Mouse (Mus musculus): ENCODE measurements at regions not wholly inside any gene's neighbourhood (a gene's known extent, or its start where the extent isn't known, plus 50 kb on each side); places are given as distances from the start of the nearest gene placed in this dataset.
"Not testable (repeated sequence)": the region's sequence is repeated elsewhere in the genome, so short reads cannot be mapped to it uniquely, and the experiment has no call there.

DNA sequence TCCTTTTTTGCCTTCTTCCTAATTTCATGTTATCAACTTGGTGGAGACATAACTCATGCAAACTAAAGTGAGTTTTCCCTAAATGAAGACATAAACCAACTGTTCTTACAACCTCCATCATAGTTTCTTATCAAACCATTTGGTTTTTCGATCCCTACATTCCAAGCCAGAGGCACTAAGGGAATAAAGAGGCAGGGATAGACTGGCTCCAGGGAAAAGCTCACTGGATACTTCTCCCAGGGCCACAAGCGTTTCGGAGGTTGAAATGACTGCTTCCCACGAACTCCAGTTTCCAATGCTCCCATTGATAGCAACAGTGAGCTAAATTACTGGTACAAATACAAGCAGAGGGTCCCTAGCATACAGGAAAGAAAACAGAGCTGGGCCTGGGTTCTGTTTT is 178.4 kb upstream of the Otx2 start:
- DNase-seq (ENCODE audit: low read depth, low spot score): no peak

DNA sequence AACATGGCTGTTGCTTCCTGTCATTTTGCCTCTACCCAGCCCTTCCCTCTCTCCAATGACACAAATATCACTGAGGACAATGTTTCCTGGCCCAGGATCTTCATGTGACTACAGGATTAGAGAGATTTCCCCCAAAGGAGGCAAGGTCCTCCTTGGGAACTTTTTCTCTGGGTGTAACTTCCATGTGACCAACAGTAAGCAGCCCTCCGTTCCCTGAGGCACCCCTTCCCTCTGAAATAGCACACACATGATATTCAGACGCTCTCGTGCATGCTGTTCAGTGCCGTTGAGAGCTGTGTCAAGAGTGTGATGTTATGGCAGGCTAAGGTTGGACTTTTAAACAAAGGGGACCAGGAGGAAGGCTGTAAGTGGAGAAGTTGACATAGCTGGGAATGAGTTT is 169.2 kb upstream of the Otx2 start:
- no peak for DNase-seq (ENCODE audit: low read depth, low spot score)

DNA sequence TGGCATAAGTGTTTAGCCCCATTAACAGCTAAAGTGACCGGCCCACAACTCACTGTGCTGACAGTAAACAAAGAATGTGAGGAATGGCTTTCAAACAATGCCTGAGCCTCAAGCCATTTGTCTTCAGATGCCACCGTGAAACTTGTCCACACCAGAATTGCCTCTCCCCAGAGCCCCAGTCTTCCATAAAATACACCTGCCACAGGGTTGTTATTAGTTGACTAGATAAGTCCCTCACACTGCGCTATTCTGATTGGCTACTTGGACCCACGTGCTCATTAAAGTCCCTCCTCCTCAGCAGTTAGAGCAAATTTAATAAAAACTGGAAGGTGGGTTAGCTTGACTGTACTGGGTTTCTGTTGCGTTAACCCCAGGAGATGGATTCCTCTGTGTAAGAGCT is 167.7 kb upstream of the Otx2 start:
- no peak for DNase-seq (ENCODE audit: low read depth, low spot score)

DNA sequence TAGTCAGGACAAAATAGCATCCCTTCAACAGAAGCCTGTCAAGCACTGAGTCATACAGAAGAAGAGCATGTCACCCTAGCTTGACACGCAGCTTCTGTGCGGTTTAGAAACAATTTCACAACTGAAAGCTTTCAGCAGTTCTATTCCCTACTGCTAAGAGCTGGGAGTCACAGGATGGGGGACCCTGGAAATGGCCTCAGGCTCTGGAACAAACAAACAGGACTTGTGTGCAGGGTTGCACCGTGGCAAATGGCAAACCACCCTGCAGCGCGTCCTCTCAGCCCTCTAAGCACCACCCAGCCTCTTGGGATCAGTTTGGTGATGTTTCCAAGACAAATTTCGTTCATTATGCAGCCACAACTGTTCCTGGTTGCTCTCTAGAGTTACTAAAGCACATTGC is 163.6 kb upstream of the Otx2 start:
- DNase-seq (ENCODE audit: low read depth, low spot score): no peak

DNA sequence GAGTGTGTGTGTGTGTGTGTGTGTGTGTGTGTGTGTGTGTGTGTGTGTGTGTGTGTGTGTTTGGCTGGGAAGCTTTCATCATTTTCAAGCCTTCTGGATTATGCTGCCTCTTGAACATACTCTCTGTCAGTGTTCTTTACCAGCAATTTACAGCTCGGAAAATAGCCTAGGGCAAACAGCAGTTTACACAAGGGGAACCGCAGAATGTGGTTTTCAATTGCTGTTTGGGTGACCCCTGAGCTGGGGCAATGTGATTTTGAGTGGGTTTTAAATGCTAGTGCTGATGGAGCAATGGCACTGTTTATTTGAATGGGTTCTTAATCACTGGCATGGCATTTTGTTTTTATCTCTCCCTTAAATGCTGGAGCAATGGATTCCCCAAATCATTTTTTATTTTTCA is 162.5 kb upstream of the Otx2 start:
- no peak for DNase-seq (ENCODE audit: low read depth, low spot score)

DNA sequence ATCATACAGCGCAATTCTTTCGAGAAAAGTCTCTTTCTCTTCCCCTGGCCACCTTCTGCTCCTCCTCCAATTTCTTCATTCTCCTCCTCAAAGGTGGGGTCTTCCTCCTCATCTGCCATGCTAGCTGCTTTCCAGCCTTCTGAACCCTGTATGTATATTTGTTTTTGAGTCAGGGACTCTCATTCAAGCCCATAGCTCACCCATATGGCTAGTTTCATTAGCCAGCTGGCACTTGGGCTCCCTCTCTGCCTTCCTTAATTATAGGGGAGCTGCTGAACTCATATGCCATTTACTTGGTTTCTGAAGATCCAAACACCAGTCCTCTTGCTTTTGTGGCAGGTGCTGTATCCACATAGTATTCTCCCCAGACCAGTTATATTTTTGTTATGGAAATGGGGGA is 160.8 kb upstream of the Otx2 start:
- DNase-seq (ENCODE audit: low read depth, low spot score): no peak

DNA sequence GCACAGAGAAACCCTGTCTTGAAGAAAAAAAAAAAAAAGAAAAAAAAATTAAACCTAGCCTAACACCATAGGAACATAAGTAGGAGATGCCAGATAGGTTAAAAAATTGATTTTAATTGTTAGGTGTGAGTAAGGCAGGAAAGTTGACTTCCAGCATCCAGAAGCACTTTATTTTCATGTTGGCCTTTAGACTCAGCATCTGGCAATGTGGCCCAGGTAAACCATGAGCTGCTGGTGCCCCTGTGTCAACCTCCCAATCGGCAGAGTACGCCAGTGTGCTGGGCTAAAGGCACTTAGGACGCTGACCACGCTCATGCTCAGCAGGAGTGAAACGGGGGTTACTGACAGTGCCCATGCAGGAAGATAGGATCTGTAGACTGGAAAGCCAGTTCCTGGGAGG is 152.8 kb upstream of the Otx2 start:
- no peak for DNase-seq (ENCODE audit: low read depth, low spot score)

DNA sequence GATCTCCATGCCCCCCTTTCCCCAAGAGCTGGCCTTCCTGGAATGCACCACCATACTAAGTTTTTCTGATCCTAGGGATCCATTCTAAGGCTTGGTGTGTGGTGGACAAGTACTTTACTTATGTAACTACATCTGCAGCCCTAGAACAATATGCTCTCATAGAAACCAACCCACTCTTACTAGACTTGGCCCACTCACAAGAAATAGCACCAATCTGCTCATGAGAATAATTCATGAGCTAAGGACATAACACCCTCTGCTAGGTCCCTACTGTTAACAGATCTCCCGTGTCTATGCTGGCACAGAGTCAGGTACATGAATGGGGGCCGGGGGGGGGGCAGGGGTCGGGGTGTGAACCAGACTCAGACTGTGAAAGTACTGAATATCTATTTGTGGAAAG is 150.8 kb upstream of the Otx2 start:
- peak; percentile 40 for DNase-seq (ENCODE audit: low read depth, low spot score)

DNA sequence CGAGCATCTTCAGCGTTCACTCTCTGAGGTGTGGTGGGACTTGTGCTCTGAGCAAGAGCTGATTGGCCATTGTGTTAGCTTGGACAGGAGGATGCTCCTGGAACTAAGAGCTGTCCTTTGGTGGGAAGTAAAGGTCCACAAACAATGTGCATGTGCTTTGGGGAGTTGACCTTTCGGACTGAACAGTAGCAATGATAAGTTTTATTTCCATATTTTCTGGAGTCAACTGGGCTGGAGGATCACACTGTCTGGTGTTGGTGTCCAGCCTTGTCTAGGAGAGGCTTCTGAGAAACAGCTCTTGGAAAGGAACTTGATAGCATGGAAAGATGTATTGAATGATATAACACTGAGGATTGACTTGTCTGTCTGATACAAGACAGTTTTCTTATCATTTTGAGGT is 142.3 kb upstream of the Otx2 start:
- DNase-seq (ENCODE audit: low read depth, low spot score): no peak

DNA sequence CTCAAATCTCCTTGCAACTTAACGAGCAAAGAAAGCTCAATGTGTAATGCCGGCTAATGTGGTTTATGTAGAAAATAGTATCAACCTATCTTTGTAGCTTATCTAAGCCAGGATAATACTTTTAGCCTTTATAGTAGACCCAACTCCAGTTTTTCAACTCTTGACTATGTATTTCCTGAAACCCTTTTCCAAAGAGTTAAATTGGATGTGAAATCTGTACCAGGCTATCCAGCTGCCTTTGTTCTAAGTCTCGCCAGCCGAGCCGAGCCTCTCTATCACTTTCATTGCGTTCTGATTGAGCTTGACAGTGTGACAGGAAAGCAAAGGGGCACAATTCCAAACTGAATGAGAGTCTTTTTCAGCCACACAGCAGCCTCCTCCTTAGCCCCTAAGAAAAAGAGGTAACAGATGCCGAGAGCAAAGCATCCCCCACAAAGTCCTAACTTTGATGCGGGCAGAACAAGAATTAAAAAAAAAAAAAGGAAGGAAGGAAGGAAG is 141.7 kb upstream of the Otx2 start:
- no peak for DNase-seq (ENCODE audit: low read depth, low spot score)

DNA sequence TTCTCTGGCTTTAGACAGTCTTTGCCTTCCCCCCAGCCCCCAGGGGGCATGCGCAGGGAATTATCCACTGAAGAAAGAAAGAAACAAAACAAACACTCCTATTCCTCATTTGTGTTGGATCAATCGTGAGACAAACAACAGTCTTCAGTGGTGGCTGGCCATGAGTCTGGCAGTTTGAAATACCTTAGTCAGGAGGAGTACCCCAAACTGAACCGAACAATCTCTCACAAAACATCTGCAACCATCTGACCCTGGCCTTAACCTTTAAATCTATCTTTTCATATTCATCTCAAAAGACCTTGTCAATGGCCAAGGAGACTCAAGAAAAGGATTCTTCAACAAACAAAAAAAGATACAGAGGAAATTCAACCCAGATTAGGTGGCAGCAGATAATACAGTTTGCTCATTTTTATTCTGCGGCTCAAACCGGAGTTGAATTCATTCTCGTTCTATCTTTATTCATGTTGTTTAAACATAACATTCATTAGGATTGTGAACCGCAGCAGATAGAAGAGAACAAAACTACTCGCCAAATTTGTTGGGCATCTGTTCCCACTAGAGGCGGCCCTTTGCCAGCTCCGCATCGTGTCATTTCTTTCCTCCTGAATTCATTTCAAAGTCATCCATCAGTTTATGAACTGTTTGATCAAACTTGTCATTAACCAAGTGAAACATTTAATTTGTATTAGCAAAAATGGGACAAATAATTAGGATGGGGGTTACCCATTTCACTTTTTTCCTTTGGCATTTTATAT is 139.3 kb upstream of the Otx2 start:
- peak; percentile 3 for DNase-seq (ENCODE audit: low read depth, low spot score)

DNA sequence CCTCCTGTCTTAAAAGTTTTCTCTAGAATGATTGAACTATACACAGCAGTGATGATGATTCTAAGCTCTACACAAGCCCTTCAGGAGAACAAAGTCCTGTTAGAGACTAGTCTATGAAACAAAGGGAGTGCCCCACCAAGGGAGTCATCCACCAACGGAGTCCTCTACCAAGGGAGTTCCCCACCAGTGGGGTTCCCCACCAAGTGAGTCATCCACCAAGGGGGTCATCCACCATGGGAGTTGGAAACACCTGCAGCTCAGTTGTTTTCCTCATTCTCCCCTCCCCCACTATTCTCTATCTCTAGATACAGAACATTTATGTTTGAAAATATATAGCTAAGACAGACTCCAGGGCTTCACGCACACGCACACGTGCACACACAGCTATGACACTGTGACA is 130.5 kb upstream of the Otx2 start:
- no peak for DNase-seq (ENCODE audit: low read depth, low spot score)

DNA sequence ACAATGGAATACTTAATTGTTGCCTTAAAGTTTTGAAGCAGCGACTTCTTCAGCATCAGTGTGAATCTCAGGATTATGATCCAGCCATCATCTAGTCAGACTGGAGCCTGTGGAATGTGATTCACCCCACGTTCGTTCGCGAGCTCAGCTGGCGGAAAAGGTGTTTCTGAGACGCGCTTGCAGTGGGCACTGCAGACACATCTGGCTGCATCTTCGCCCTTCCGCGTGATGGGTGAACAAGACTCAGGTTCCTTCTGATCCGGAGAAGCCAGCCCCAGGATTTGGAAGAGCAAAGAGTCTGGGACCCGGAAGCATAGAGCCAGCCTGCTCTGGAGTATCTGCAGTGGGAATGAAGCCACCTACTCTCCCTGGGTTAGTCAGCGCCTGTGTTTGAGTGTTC is 127.7 kb upstream of the Otx2 start:
- DNase-seq (ENCODE audit: low read depth, low spot score): no peak

DNA sequence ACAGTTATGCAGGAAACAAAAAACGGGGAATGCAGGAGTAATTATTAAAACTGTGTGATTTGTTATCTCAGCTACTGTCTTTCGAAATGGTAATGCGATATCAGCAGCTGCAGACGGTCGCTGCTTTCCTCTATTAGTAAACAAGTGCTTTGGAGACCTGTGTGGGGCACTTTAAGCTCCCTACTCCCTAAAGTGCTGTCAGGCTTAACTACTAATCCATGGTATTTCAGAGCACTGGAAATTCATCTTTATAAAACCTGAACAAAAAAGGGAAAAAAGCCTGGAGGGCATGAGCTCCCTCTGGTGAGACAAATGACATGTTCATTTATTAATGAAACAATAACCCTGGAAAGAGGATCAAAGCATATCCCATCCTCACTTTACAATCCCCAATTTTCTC is 127.2 kb upstream of the Otx2 start:
- DNase-seq (ENCODE audit: low read depth, low spot score): no peak

DNA sequence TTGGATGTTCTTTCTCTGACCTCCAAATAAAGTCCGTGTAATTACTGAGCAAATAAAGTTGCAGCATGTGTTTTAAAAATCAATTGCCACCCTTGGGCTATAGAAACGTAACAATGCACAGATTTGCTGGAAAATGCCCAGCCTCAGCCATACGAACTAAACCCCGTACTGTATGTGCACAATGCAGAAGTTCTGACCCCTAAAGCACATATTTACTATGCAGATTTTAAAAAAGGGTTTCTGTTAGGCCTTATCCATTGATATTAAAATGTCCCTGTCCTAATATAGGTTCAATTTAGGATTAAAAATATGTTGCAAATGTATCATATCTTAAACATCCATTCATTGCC is 126.5 kb upstream of the Otx2 start:
- no peak for DNase-seq (ENCODE audit: low read depth, low spot score)

DNA sequence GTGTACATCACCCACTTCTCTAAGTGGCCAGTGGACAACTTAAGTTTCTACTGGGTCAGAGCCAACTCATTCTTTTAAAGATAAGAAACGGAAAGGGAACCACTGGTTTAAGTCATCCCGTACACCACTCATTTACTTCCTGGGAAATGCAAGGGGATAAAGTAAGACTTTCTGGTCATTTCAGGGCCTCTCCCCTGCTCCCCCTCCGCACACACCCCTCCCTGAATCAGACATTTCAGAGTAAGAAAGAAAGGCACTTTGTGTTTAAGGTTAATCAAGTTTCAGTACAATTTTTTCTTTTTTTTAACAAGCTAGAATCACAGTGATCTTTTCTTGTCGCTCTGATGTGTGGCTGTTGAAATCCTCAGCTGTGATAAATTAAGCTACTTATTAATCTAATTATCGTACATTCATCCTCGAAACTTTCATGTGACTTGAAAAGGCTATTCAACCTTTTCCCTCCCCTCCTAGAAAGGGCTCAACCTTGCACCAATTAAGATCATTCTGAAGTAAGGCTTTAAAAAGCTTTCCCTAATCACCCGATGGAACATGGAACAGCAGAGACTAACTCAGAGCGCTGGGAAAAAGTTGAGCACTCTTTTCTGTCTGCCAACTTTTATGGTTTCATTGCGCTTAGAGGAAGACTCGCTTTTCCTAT is 126.0 kb upstream of the Otx2 start:
- no peak for DNase-seq (ENCODE audit: low read depth, low spot score)

DNA sequence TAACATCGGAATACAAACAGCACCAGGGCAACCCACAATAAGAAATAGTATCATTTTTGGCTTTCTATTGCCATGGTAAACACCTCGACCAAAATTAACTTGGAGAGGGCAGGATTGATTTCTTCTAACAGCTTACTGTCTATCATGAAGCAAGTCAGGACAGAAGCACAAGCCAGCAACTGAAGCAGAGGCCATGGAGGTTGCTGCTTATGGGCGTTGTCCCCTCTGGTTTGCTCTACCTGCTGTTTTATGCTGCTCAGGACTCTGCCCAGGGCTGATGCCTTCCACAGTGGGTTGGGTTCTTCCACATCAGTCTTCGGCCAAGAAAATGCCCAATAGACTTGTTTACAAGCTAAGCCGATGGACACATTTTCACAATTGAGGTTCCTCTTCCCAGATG is 117.9 kb upstream of the Otx2 start:
- no peak for DNase-seq (ENCODE audit: low read depth, low spot score)

DNA sequence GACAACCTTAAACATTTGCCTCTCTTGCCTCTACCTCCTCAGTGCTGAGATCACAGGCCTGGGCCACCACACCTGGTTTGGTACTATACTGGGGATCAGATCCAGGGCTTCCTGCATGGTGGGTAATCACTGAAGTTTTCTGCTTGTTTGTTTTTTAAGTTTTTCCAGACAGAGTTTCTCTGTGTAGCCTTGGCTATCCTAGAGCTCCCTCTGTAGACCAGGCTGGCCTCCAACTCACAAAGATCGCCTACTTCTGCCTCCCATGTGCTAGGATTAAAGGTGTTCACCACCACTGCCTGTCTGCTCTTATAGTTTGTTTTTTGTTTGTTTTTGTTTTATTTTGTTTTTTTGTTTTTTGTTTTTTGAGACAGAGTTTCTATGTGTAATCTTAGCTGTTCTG is 105.7 kb upstream of the Otx2 start:
- DNase-seq (ENCODE audit: low read depth, low spot score): no peak

DNA sequence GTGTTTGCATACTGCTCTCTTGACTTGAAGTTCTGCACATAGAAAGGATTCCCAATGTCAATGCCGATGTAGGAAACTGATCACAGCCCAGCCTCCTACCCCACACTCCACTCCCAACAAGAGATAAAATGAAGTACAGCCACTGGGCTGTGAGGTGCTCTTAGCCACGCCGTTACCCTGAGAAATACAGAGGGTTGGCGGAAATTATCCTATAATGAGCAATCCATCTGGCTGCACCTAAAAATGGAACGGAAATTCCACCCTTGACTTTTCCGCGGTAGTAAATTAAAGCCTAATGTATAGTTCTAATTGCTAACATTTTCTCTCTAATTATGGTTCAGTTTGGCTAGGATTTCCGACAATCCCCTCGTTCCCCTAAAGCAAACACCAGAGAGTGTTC is 97.2 kb upstream of the Otx2 start:
- DNase-seq (ENCODE audit: low read depth, low spot score): no peak

DNA sequence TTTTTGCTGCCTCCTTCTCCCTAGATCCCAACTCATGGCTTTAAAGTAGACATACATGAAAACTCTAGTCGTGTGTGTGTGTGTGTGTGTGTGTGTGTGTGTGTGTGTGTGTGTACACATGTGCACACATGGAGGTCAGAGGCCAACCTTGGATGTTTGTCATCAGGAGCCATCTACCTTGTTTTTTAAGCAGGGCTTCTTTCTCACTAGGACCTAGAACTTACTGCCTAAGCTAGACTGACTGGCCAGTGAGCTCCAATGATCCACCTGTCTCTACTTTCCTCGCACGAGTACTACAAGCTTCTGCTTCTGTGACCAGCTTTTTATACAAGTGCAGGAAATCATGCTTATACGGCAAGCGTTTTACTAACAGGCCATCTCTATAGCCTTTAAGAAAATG is 89.1 kb upstream of the Otx2 start:
- DNase-seq (ENCODE audit: low read depth, low spot score): no peak

DNA sequence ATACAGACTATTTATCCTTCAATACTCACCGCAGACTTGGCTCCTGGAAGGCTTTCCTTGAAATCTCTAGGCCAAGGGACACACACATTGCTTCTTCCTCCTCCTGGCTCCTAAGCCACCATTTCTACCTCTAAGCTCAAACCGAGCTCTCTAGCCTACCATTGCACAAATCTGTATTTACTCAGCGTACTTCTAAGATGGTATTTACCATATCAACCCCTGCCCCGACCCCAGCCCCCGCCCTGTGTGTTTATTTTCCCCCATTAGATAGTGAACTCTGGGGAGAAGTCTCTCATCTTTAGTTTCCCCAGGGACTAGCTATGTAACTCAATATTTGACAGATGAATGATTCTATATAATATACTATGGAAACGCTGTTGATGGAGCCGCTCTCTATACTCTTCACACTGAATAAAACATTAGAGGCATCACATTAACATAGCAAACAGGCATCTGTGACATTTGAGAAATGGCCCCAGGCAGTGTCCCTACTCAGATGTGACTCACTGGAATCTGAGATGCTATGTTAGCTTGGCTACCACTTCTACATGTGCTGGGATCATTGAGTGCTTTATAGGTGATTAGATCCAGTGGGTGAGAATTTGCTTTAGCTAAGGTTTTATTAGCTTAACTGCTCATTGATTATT is 87.5 kb upstream of the Otx2 start:
- no peak for DNase-seq (ENCODE audit: low read depth, low spot score)

DNA sequence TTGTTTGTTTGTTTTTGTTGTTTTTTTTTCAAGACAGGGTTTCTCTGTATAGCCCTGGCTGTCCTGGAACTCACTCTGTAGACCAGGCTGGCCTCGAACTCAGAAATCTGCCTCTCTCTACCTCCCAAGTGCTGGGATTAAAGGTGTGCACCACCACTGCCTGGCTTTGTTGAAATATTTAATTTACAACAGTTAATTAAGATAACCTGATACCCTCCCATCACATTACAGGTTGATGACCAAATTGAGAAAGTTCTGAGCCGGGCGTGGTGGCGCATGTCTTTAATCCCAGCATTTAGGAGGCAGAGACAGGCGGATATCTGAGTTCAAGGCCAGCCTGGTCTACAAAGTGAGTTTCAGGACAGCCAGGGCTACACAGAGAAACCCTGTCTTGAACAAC is 81.5 kb upstream of the Otx2 start:
- not testable (repeated sequence) for DNase-seq (ENCODE audit: low read depth, low spot score)

DNA sequence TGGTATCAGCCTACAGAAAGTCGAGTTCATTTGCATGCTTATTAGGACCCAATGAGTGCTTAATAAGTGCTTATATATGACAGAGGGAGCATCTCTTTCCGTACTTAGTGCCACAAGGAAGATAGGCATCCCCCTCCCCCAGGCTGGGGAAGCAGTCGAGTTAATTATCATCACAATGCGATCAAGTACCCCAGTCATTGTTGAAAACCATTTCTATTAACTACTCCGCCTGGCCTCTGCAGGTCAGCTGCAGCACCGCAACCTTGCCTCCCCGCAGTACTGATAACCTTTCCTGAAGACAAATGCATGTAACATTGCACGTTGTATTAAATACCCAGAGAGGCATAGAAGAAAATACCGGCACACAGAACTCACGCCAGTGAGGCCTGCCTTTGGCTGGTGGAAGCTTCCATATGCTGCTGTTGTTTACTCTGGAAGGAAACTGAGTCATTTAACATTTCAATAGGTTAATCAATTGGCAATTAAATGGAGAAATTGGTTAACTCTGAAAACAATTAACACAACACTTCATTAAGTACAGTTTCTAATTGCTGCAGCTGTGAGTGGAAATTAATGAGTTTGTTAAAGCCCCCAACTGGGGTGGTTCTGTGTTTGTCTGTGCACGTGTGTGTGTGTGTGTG is 80.6 kb upstream of the Otx2 start:
- DNase-seq (ENCODE audit: low read depth, low spot score): no peak
